Mouse (Mus musculus): ENCODE measurements around the gene Gpatch2l.

- no peak for TF ChIP-seq POLR2A (IDR thresholded peaks at IDR 0.05; ENCODE audit: borderline replicate concordance, extremely low read depth, low read depth, low read length)
- no peak for TF ChIP-seq CTCF (IDR thresholded peaks at IDR 0.05; ENCODE audit: insufficient read depth, low read length)
These were observed 7.4 kb upstream of the Gpatch2l start for GRCm38 (mm10) chr12:86234295-86234694.

All from lung, adult 2 months (tissue).